Mouse (Mus musculus) liver, adult 2 months (tissue): ENCODE results near the gene Prkcb. TPM values are rescaled to one million over a fixed set of nuclear protein-coding genes. Genes with fewer than 3 reads are reported as not detected.

Source experiments
- DNase-seq: peaks from one replicate; pipeline ENCODE4 v3.0.0-alpha.2; 2011; ENCODE audit warnings: low read depth, low spot score; ENCODE audit errors: extremely low read depth
- H3K27ac ChIP-seq: fragments of 200-500 bp; replicated peaks from 2 replicates; pipeline ENCODE4 v1.5.1; 2012; ENCODE audit warnings: low read depth, mild to moderate bottlenecking, control low read depth, inconsistent platforms, low read length; ENCODE audit not compliant: insufficient read depth
- H3K27me3 ChIP-seq: fragments of 200-500 bp; 2 replicates; pipeline ENCODE4 v1.6.1; 2012; ENCODE audit warnings: mild to moderate bottlenecking, moderate library complexity, low read length, inconsistent platforms; ENCODE audit not compliant: control insufficient read depth, insufficient read depth
- H3K36me3 ChIP-seq: fragments of 200-500 bp; 2 replicates; pipeline ENCODE4 v1.6.1; 2012; ENCODE audit warnings: low read length, inconsistent platforms; ENCODE audit not compliant: control insufficient read depth, insufficient read depth
- H3K4me1 ChIP-seq: fragments of 200-500 bp; 2 replicates; pipeline ENCODE4 v1.6.1; 2011; ENCODE audit warnings: low read length; ENCODE audit not compliant: control insufficient read depth, insufficient read depth
- H3K4me3 ChIP-seq: fragments of 200-500 bp; 2 replicates; pipeline ENCODE4 v1.5.1; 2011; ENCODE audit warnings: low read depth, mild to moderate bottlenecking, control low read depth, low read length, moderate library complexity; ENCODE audit not compliant: insufficient read depth
- H3K79me2 ChIP-seq: fragments of 200-500 bp; 2 replicates; pipeline ENCODE4 v1.6.1; 2012; ENCODE audit warnings: inconsistent platforms, mild to moderate bottlenecking, low read length, moderate library complexity; ENCODE audit not compliant: control insufficient read depth, insufficient read depth
- H3K9ac ChIP-seq: fragments of 200-500 bp; 2 replicates; pipeline ENCODE4 v1.6.1; 2012; ENCODE audit warnings: low read depth, mild to moderate bottlenecking, control low read depth, inconsistent platforms, low read length
- CTCF ChIP-seq: fragments of 200-500 bp; IDR thresholded peaks from 2 replicates; pipeline ENCODE4 v1.5.1; 2011; ENCODE audit warnings: low read depth, low read length, control low read depth
- POLR2A ChIP-seq: fragments of 200-500 bp; IDR thresholded peaks from 2 replicates; pipeline ENCODE4 v1.6.1; 2011; ENCODE audit warnings: low read length, control low read depth; ENCODE audit not compliant: insufficient read depth; ENCODE audit errors: extremely low read depth
- WGBS: fragments of 180-500 bp; shearing (Covaris S2); methylation state at CpG from one replicate; pipeline ENCODE4 v1.1.7; 2018; 5-methylcytosine and 5-hydroxymethylcytosine counted together
- polyA plus RNA-seq: library from polyadenylated mRNA; depleted of rRNA; stranded (reverse); fragments of >200 nt; gene quantifications from 2 replicates; pipeline ENCODE4 v1.2.3, GENCODE M21; 2012
- total RNA-seq: library from RNA; depleted of rRNA; stranded (reverse); fragments of >200 nt; gene quantifications from 2 replicates; pipeline ENCODE4 v1.2.3, GENCODE M21; 2014

Gene Prkcb
- total and polyA plus RNA-seq, 2 experiments = 2.5 to 3.7 TPM

DNA sequence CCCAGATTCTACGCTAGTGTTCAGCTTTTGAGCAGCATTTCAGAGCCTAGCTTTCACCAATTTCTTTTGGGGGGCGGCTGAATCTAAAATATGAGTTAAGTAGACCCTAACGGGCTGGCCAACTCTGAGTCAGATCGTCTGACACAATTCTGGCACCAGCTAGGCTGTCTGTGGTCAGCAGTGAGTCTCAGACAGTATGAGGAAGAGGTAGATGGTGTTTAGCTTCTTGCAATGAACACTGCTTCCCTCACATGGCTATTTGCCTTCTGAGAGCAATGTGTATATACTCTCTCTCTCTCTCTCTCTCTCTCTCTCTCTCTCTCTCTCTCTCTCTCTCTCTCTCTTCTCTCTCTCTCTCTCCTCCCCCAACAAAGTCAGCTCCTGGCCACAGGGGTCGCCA is 344.4 kb downstream of the Prkcb start:
- Histone ChIP-seq H3K27ac (no peak overlapping the region), H3K79me2 (no peaks in the 10 kb centered on the region), H3K4me1 (0 out of 2 replicates have a peak, but pooled peaks cover 4% of the 10 kb centered on the region), H3K4me3 (no peak overlapping the region), H3K36me3 (no peaks in the 10 kb centered on the region), H3K9ac (no peak overlapping the region), H3K27me3 (no peaks in the 10 kb centered on the region)
- WGBS = 66% methylated on average over 5 of the region's 5 CpGs
- TF ChIP-seq POLR2A (no peak), CTCF (no peak)
- no peak for DNase-seq

DNA sequence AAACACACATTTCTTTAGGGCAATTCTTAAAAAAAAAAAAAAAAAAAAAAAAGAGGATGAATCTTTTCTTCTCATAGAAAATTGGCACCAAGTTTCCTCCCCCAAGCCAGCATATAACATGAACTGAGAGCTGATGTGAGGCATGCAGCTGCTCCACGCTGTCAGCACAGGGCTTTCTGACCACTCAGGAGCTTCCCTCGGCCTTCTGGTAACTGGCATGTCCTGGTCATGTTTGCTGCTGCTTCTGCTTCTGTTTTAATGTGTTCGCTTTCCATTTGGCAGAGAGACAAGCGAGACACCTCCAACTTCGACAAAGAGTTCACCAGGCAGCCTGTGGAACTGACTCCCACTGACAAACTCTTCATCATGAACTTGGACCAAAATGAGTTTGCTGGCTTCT is 344.9 kb downstream of the Prkcb start:
- 89% methylated on average over 5 of the region's 5 CpGs for WGBS
- no peak for DNase-seq
- TF ChIP-seq POLR2A (no peak), CTCF (no peak)

DNA sequence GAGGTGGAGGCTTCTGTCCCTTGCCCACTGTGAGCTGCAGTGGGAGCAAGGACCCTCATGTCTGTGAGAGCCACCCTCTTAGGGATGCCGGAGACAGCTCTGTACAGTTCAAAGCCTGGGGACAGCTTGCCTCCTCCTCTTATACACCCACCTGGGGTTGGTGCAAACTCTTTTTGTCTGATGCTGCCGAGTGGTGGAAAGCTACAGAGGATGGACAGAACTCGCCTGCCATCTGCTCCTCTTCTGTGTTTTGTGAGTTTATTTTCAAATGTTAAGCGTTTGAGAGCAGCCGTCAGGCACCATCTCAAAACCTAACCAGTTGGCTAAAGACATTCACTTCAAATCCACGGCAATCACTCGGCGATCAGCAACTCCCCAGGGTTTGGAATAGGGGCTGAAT is 355.1 kb downstream of the Prkcb start:
- 90% methylated on average over 8 of the region's 8 CpGs for WGBS
- Histone ChIP-seq H3K9ac (no peak overlapping the region), H3K27ac (no peak overlapping the region), H3K4me1 (no peaks in the 10 kb centered on the region), H3K4me3 (no peak overlapping the region), H3K36me3 (no peaks in the 10 kb centered on the region), H3K79me2 (no peaks in the 10 kb centered on the region), H3K27me3 (no peaks in the 10 kb centered on the region)
- DNase-seq = no peak
- TF ChIP-seq CTCF (no peak), POLR2A (no peak)

More for the DNA sequence above, 344.9 kb downstream of the Prkcb start:
- Histone ChIP-seq H3K27ac (no peak overlapping the region), H3K36me3 (no peaks in the 10 kb centered on the region), H3K4me1 (0 out of 2 replicates have a peak, but pooled peaks cover 4% of the 10 kb centered on the region), H3K27me3 (no peaks in the 10 kb centered on the region), H3K4me3 (no peak overlapping the region), H3K9ac (no peak overlapping the region), H3K79me2 (no peaks in the 10 kb centered on the region)

DNA sequence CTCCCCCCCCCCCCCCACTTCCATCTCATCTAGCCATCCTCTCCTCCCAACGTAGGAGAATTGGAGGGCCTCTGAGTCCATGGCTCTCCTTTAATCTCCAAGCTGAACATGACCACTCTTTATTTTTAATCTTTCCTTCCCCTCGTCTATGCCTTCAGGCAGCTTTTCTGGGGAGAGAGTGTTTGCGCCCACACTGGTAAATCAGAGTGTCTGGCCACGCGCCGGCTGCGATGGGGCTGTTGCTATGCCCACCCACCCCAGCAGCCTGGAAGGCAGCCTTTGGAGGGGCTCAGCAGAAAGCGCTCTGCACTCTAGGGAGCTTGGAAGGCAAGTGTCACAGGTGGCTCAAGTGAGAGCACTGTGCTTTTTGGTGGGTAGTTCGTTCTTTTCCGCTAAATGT is 360.8 kb downstream of the Prkcb start:
- 83% methylated on average over 10 of the region's 10 CpGs for WGBS
- TF ChIP-seq POLR2A = no peak
- TF ChIP-seq CTCF = no peak

DNA sequence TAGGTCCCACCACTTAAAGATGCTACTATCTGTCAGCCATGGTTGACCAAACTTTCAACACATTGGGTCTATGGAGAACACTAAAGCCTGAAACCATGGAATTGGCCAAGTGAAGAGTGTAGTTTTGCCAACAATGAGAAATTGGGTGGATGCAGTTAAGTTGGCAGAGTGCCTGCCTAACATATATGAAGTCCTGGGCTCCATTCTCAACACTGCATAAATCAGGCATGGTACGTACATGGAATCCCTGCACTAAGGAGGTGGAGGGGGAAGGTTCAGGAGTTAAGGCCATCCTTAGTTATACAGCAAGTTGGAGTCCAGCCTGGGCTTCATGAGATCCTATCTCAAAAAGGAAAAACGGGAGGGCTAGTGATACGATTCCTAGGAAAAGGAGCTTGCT is 364.0 kb downstream of the Prkcb start:
- TF ChIP-seq CTCF (no peak), POLR2A (no peak)
- Histone ChIP-seq H3K27me3 (no peaks in the 10 kb centered on the region), H3K27ac (no peak overlapping the region), H3K4me3 (no peak overlapping the region), H3K9ac (no peak overlapping the region), H3K36me3 (no peaks in the 10 kb centered on the region), H3K4me1 (peaks cover 8% of the 10 kb centered on the region), H3K79me2 (no peaks in the 10 kb centered on the region)
- DNase-seq = no peak
- 85% methylated on average over 3 of the region's 3 CpGs for WGBS

More for the DNA sequence above, 360.8 kb downstream of the Prkcb start:
- Histone ChIP-seq H3K4me1 (no peaks in the 10 kb centered on the region), H3K27me3 (no peaks in the 10 kb centered on the region), H3K4me3 (no peak overlapping the region), H3K79me2 (no peaks in the 10 kb centered on the region), H3K36me3 (no peaks in the 10 kb centered on the region), H3K27ac (no peak overlapping the region), H3K9ac (no peak overlapping the region)
- no peak for DNase-seq

DNA sequence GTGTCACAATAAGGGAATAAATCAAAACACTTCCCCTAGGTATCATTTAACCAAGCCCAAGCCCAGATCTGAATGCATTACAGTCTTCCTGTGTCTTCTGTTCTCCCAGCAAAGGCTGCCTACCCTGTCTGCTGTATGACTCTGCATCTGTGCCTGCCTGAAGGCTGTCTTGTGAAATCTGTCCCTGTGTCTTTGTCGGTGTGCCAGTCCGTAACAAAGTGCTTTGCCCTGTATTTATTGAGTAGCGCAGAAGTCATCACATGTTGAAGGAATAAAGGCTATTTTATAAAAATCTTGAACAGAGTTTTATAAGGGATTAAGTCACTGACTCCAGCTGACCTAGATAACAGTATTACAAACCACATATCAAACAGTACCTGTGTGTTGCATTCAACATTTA is 368.1 kb downstream of the Prkcb start:
- WGBS = 32% methylated on average over 3 of the region's 3 CpGs
- Histone ChIP-seq H3K27ac (no peak overlapping the region), H3K36me3 (no peaks in the 10 kb centered on the region), H3K79me2 (no peaks in the 10 kb centered on the region), H3K27me3 (no peaks in the 10 kb centered on the region), H3K9ac (no peak overlapping the region), H3K4me1 (peaks cover 10% of the 10 kb centered on the region), H3K4me3 (no peak overlapping the region)
- peak; percentile 92 for DNase-seq
- TF ChIP-seq CTCF = no peak
